Comparison of ENCODE assay signal across 24 mouse cellular contexts in genomic region chr6:85259094-85259630, GRCm38 (mm10).
DNase-seq lines count a peak whose midpoint lies in the region; ATAC-seq lines count a peak whose summit lies in the region.
"Had no signal": no experiment of that assay in that cellular context is flagged by ENCODE, and none has a peak within 500 bp of the region (broad histone marks: within the 10 kb centered on the region; RNA-seq: fewer than 3 reads in every experiment).

No protein-coding gene starts in this region.

- no peak for ATAC-seq in hindbrain, embryonic 13.5 days (ENCODE audit: low FRiP score)
- ATAC-seq in hindbrain, embryonic 12.5 days (ENCODE audit: low FRiP score): no peak
- ATAC-seq in limb, embryonic 12.5 days (ENCODE audit: insufficient number of reproducible peaks, insufficient read depth, low FRiP score, low TSS enrichment, low read depth): no peak
- ATAC-seq in forebrain, embryonic 16.5 days: peak; percentile 53; the same call in 1 of the 2 replicates
- ATAC-seq: CD4-positive, CD25-positive, alpha-beta regulatory T cell, adult 4 months; liver, postnatal 0 days; lung, postnatal 0 days had no signal

- no peak overlapping the region for H3K4me3 ChIP-seq in hindbrain, embryonic 13.5 days
- no peak overlapping the region for H3K4me3 ChIP-seq in hindbrain, embryonic 12.5 days
- H3K4me3 ChIP-seq in limb, embryonic 12.5 days (replicated peaks): no peak overlapping the region
- no peak overlapping the region for H3K4me3 ChIP-seq in limb, embryonic 10.5 days
- no peak overlapping the region for H3K4me3 ChIP-seq in brown adipose tissue, adult 24 weeks (ENCODE audit: insufficient read depth, low read depth, low read length)
- no peak overlapping the region for H3K4me3 ChIP-seq in forebrain, embryonic 16.5 days (replicated peaks; ENCODE audit: low read length)
- H3K4me3 ChIP-seq: heart, adult 2 months; heart, embryonic 13.5 days; left cerebral cortex, adult 2 months; midbrain, embryonic 12.5 days had no signal

- H3K27me3 ChIP-seq in hindbrain, embryonic 13.5 days: peaks cover 21% of the 10 kb centered on the region
- peaks cover 13% of the 10 kb centered on the region for H3K27me3 ChIP-seq in hindbrain, embryonic 12.5 days
- H3K27me3 ChIP-seq in limb, embryonic 12.5 days: peaks cover 19% of the 10 kb centered on the region
- peaks cover 71% of the 10 kb centered on the region for H3K27me3 ChIP-seq in limb, embryonic 10.5 days (ENCODE audit: low read depth, poor library complexity, severe bottlenecking)
- no peaks in the 10 kb centered on the region for H3K27me3 ChIP-seq in forebrain, embryonic 16.5 days (replicated peaks; ENCODE audit: control insufficient read depth, insufficient read depth, low read length)
- H3K27me3 ChIP-seq: heart, embryonic 13.5 days had no signal

- WGBS in hindbrain, embryonic 13.5 days: 50% methylated on average over 12 of the region's 12 CpGs
- 68% methylated on average over 12 of the region's 12 CpGs for WGBS in hindbrain, embryonic 12.5 days
- 35% methylated on average over 12 of the region's 12 CpGs for WGBS in limb, embryonic 12.5 days
- 75% methylated on average over 12 of the region's 12 CpGs for WGBS in limb, embryonic 10.5 days
- 19% methylated on average over 12 of the region's 12 CpGs for WGBS in forebrain, embryonic 16.5 days

- no peak overlapping the region for H3K9ac ChIP-seq in hindbrain, embryonic 13.5 days
- H3K9ac ChIP-seq in hindbrain, embryonic 12.5 days: no peak overlapping the region
- H3K9ac ChIP-seq in limb, embryonic 12.5 days (replicated peaks): no peak overlapping the region
- no peak overlapping the region for H3K9ac ChIP-seq in forebrain, embryonic 16.5 days (replicated peaks; ENCODE audit: low read depth, low read length)
- H3K9ac ChIP-seq: heart, embryonic 13.5 days; liver, postnatal 0 days; midbrain, embryonic 12.5 days had no signal

- no peaks in the 10 kb centered on the region for H3K36me3 ChIP-seq in hindbrain, embryonic 13.5 days
- no peaks in the 10 kb centered on the region for H3K36me3 ChIP-seq in hindbrain, embryonic 12.5 days
- H3K36me3 ChIP-seq in limb, embryonic 12.5 days: no peaks in the 10 kb centered on the region
- no peaks in the 10 kb centered on the region for H3K36me3 ChIP-seq in limb, embryonic 10.5 days
- H3K36me3 ChIP-seq in forebrain, embryonic 16.5 days (ENCODE audit: control insufficient read depth, insufficient read depth): no peaks in the 10 kb centered on the region
- H3K36me3 ChIP-seq: heart, embryonic 13.5 days; midbrain, embryonic 12.5 days had no signal

- DNase-seq in limb, embryonic 10.5 days (ENCODE audit: low spot score): no peak
- DNase-seq in c-Kit-positive CD71-positive TER-119-positive erythroid progenitor cells, embryonic 14.5 days (ENCODE audit: low spot score): no peak
- DNase-seq: adrenal gland, postnatal 14 days; cerebellum, adult 11 months; cerebellum, adult 9-11 months; gastrocnemius, postnatal 36 days; heart, adult 2 months; heart, postnatal 14 days; kidney, adult 18-20 months; kidney, postnatal 4 days; liver, postnatal 0 days; right cerebral cortex, postnatal 14 days; spleen, adult 18-20 months had no signal

- H3K27ac ChIP-seq in hindbrain, embryonic 13.5 days: peak overlapping the region; percentile 30; the same call in 1 of the 2 replicates
- no peak overlapping the region for H3K27ac ChIP-seq in hindbrain, embryonic 12.5 days
- H3K27ac ChIP-seq in limb, embryonic 12.5 days: 0 out of 2 replicates have a peak overlapping the region, but pooled peaks have one; percentile 13
- no peak overlapping the region for H3K27ac ChIP-seq in limb, embryonic 10.5 days
- H3K27ac ChIP-seq in brown adipose tissue, adult 24 weeks (replicated peaks; ENCODE audit: low read depth, low read length): peak overlapping the region; percentile 55
- peak overlapping the region; percentile 64 for H3K27ac ChIP-seq in forebrain, embryonic 16.5 days (ENCODE audit: low read length)
- H3K27ac ChIP-seq: heart, adult 2 months; heart, embryonic 13.5 days; left cerebral cortex, adult 2 months; midbrain, embryonic 12.5 days had no signal

- H3K4me2 ChIP-seq in hindbrain, embryonic 13.5 days: no peak overlapping the region
- no peak overlapping the region for H3K4me2 ChIP-seq in hindbrain, embryonic 12.5 days (replicated peaks)
- H3K4me2 ChIP-seq in limb, embryonic 12.5 days: no peak overlapping the region
- no peak overlapping the region for H3K4me2 ChIP-seq in forebrain, embryonic 16.5 days (ENCODE audit: low read length)
- H3K4me2 ChIP-seq: heart, embryonic 13.5 days; liver, embryonic 11.5 days; midbrain, embryonic 12.5 days had no signal

- no peaks in the 10 kb centered on the region for H3K9me3 ChIP-seq in hindbrain, embryonic 13.5 days
- H3K9me3 ChIP-seq in hindbrain, embryonic 12.5 days (replicated peaks): no peaks in the 10 kb centered on the region
- no peaks in the 10 kb centered on the region for H3K9me3 ChIP-seq in limb, embryonic 12.5 days
- no peaks in the 10 kb centered on the region for H3K9me3 ChIP-seq in limb, embryonic 10.5 days (replicated peaks)
- H3K9me3 ChIP-seq in forebrain, embryonic 16.5 days (ENCODE audit: control insufficient read depth, low read length): no peaks in the 10 kb centered on the region
- H3K9me3 ChIP-seq: heart, embryonic 13.5 days; midbrain, embryonic 12.5 days had no signal

- H3K4me1 ChIP-seq in hindbrain, embryonic 13.5 days (replicated peaks): peaks cover 19% of the 10 kb centered on the region
- peaks cover 8% of the 10 kb centered on the region; the same call in 1 of the 2 replicates for H3K4me1 ChIP-seq in hindbrain, embryonic 12.5 days
- peaks cover 18% of the 10 kb centered on the region for H3K4me1 ChIP-seq in limb, embryonic 12.5 days (replicated peaks)
- peaks cover 31% of the 10 kb centered on the region for H3K4me1 ChIP-seq in limb, embryonic 10.5 days
- H3K4me1 ChIP-seq in brown adipose tissue, adult 24 weeks (ENCODE audit: control insufficient read depth, insufficient read depth, insufficient read length, low read length): peaks cover 8% of the 10 kb centered on the region
- H3K4me1 ChIP-seq in forebrain, embryonic 16.5 days (replicated peaks; ENCODE audit: control insufficient read depth, insufficient read depth, low read length): peaks cover 15% of the 10 kb centered on the region

Comparison
In these comparisons a context has a peak if more than half of its experiments do, and no peak if none do; other contexts are left out.
1. H3K27ac ChIP-seq: peak in hindbrain, embryonic 13.5 days (single experiment), limb, embryonic 12.5 days (single experiment), brown adipose tissue, adult 24 weeks (single experiment) and forebrain, embryonic 16.5 days (single experiment); none in hindbrain, embryonic 12.5 days (single experiment) and limb, embryonic 10.5 days (single experiment).